Mouse (Mus musculus) thymus, adult 2 months (tissue): Measurements from ENCODE around the gene Fam102a.

ENCODE experiments used
- CTCF ChIP-seq: fragments of 200-500 bp; IDR thresholded peaks from 2 replicates; pipeline ENCODE4 v1.5.1; 2012; ENCODE audit warnings: mild to moderate bottlenecking, control low read depth, low read length, moderate library complexity, borderline replicate concordance; ENCODE audit not compliant: control insufficient read depth, poor library complexity, insufficient read depth; ENCODE audit errors: extremely low read depth
- POLR2A ChIP-seq: fragments of 200-500 bp; IDR thresholded peaks from 2 replicates; pipeline ENCODE4 v1.6.1; 2012; ENCODE audit warnings: mild to moderate bottlenecking, low read length, control low read depth, moderate library complexity; ENCODE audit not compliant: control insufficient read depth, poor library complexity, insufficient read depth; ENCODE audit errors: extremely low read depth

- TF ChIP-seq CTCF = no peak
- TF ChIP-seq POLR2A = no peak
Measured at GRCm38 (mm10) chr2:32503588-32503987, 31.5 kb upstream of the Fam102a start.
